Mouse (Mus musculus) midbrain, embryonic 16.5 days (tissue): ENCODE measurements around the gene Igsf8. TPM values are rescaled to one million over a fixed set of nuclear protein-coding genes. Genes with fewer than 3 reads are reported as not detected.

Source experiments
- ATAC-seq: fragments of 200-750 bp; cut with Nextera tagmentation; 2 replicates; pipeline ENCODE4 v1.8.0; 2017; ENCODE audit warnings: moderate TSS enrichment
- H3K27ac ChIP-seq: fragments of 300-500 bp; sonication (generic); 2 replicates; pipeline ENCODE4 v1.5.1; 2014; ENCODE audit warnings: mild to moderate bottlenecking, low read length, mixed read lengths
- H3K27me3 ChIP-seq: fragments of 300-500 bp; sonication (generic); 2 replicates; pipeline ENCODE4 v1.6.1; 2014; ENCODE audit warnings: low read depth, low read length, mixed read lengths; ENCODE audit not compliant: control insufficient read depth, insufficient read depth
- H3K36me3 ChIP-seq: fragments of 300-500 bp; sonication (generic); 2 replicates; pipeline ENCODE4 v1.6.1; 2014; ENCODE audit warnings: mild to moderate bottlenecking, low read length, moderate library complexity, mixed read lengths; ENCODE audit not compliant: control insufficient read depth, insufficient read depth
- H3K4me1 ChIP-seq: fragments of 300-500 bp; sonication (generic); 2 replicates; pipeline ENCODE4 v1.6.1; 2014; ENCODE audit warnings: mild to moderate bottlenecking, low read length, mixed read lengths; ENCODE audit not compliant: control insufficient read depth, insufficient read depth
- H3K4me2 ChIP-seq: fragments of 300-500 bp; sonication (generic); 2 replicates; pipeline ENCODE4 v1.6.1; 2014; ENCODE audit warnings: mild to moderate bottlenecking, low read length, mixed read lengths
- H3K4me3 ChIP-seq: fragments of 300-500 bp; sonication (generic); 2 replicates; pipeline ENCODE4 v1.5.1; 2014; ENCODE audit warnings: low read depth, mild to moderate bottlenecking, low read length, moderate library complexity, mixed read lengths
- H3K9ac ChIP-seq: fragments of 300-500 bp; sonication (generic); 2 replicates; pipeline ENCODE4 v1.6.1; 2014; ENCODE audit warnings: low read depth, low read length, mixed read lengths
- H3K9me3 ChIP-seq: fragments of 300-500 bp; sonication (generic); replicated peaks from 2 replicates; pipeline ENCODE4 v1.6.1; 2014; ENCODE audit warnings: mild to moderate bottlenecking, low read length, mixed read lengths; ENCODE audit not compliant: control insufficient read depth, poor library complexity, severe bottlenecking
- WGBS: fragments of 180-500 bp; shearing (Covaris S2); extraction: QIAGEN DNeasy Blood & Tissue Kit; methylation state at CpG from one replicate; pipeline ENCODE4 v1.1.7; 2014; 5-methylcytosine and 5-hydroxymethylcytosine counted together
- polyA plus RNA-seq: library from polyadenylated mRNA; unstranded; fragments of >200 nt; fragmentation: Nextera tagmentation; extraction: Ambion mirVana; gene quantifications from 2 replicates; pipeline ENCODE4 v1.2.1, GENCODE M21; 2015

Gene Igsf8
- polyA plus RNA-seq, 1 experiment from 2014 or later = 63.9 TPM

DNA sequence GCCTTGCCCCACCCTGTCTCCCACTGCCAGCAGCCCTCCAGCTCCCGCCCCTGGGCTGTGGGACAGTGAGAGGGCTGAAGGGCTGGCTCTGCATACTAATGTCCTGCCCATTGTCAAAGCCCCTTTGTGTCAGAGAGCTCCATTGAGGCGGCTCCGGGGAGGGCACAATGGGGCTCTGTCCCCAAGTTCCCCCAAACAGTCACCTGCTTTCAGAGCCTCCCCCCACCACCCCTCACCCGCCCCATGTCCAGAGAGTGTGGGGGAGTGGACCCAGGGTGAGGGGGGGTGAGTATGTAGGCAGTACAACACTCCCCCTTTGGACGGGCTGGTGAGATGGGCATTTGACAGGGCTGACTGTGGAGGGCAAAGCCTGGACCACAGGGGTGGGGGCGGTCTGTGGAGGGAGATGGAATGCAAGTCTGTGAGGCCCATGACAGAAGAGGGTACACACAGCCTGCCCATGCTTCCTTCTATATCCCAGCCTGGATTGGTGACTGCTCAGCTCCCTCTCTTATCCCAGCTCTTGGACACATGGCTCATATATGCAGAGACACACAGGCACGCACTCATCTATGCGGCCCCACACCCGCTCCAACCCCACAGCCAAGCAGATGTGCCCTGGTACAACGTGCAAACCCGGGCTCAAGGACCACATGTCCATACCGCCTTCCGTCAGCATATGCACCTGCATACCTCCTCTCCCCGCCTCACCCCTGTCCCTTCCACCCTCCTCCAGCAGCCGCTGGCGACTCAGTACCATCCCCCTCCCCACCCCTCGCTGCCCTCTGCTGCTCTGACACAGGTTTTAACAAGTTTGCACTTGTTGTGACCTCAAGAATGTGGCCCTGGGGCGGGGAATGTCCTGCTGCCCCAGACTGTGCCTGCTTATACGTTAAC, 88.7 kb downstream of the Igsf8 start:
- peak; percentile 93 for ATAC-seq
- no peak overlapping the region for H3K4me3 ChIP-seq

GRCm38 (mm10) chr1:172352001-172352400, 90.6 kb downstream of the Igsf8 start:
- no peak overlapping the region for H3K27ac ChIP-seq
- 73% methylated on average over 6 of the region's 6 CpGs for WGBS
- H3K27me3 ChIP-seq = no peaks in the 10 kb centered on the region
- H3K4me1 ChIP-seq = peaks cover 19% of the 10 kb centered on the region
- no peak overlapping the region for H3K9ac ChIP-seq
- H3K4me3 ChIP-seq = no peak overlapping the region
- no peak for ATAC-seq
- H3K4me2 ChIP-seq = no peak overlapping the region
- H3K9me3 ChIP-seq = no peaks in the 10 kb centered on the region
- no peaks in the 10 kb centered on the region for H3K36me3 ChIP-seq

More for the DNA sequence above, 88.7 kb downstream of the Igsf8 start:
- WGBS = 3% methylated on average over 19 of the region's 19 CpGs
- Histone ChIP-seq H3K9me3 (no peaks in the 10 kb centered on the region), H3K27ac (peak overlapping the region; percentile 77), H3K36me3 (no peaks in the 10 kb centered on the region), H3K4me2 (peak overlapping the region; percentile 32), H3K4me1 (peaks cover 11% of the 10 kb centered on the region), H3K9ac (peak overlapping the region; percentile 33; the same call in 1 of the 2 replicates), H3K27me3 (no peaks in the 10 kb centered on the region)

DNA sequence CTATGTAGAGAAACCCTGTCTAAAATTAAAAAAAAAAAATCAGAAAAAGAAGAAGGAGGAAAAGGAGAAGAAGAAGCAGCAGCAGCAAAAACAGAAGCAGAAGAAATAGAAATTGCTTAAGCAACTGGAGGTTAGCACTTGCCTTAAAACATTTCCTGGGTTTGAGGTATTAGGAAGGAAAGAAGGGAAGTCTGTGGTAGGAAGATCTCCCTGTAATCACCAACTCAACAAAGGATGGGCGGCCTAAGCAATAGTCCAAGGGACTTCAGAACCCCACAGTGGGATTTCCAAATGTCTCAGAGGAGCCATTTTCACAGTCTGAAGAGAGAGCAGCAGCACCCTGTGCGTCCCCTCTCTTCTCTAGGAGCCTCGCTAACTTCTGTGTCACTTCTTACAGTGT, 91.0 kb downstream of the Igsf8 start:
- no peak overlapping the region for H3K4me2 ChIP-seq
- H3K4me1 ChIP-seq = peaks cover 19% of the 10 kb centered on the region
- H3K27me3 ChIP-seq = no peaks in the 10 kb centered on the region
- ATAC-seq = no peak
- H3K36me3 ChIP-seq = no peaks in the 10 kb centered on the region
- no peak overlapping the region for H3K27ac ChIP-seq
- no peak overlapping the region for H3K4me3 ChIP-seq
- WGBS = 90% methylated on average over 3 of the region's 3 CpGs
- no peak overlapping the region for H3K9ac ChIP-seq
- H3K9me3 ChIP-seq = no peaks in the 10 kb centered on the region

DNA sequence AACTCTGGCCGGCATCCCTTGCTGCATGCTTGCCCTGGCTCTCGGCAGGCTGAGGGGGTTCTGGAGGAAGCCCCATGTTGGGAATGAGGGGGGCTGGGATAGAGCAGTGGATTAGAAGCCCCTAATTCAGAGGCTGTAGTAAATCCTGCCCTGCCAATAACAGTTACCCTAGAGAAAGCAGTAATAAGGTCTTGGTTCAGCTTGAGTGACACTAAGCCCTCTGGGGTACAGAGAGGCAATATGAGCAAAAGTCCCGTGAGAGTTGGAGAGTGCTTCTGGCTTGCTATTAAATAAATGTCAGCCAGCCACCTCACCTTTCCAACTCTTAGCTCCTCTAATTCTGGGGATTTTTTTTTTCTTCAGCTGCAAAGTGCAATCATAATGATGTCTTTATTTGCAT, 93.9 kb downstream of the Igsf8 start:
- no peaks in the 10 kb centered on the region for H3K36me3 ChIP-seq
- peak; percentile 54 for ATAC-seq
- peak overlapping the region; percentile 64; the same call in 1 of the 2 replicates for H3K27ac ChIP-seq
- no peak overlapping the region for H3K4me2 ChIP-seq
- H3K27me3 ChIP-seq = no peaks in the 10 kb centered on the region
- no peak overlapping the region for H3K4me3 ChIP-seq
- 7% methylated on average over 3 of the region's 3 CpGs for WGBS
- peaks cover 12% of the 10 kb centered on the region for H3K4me1 ChIP-seq
- no peak overlapping the region for H3K9ac ChIP-seq
- no peaks in the 10 kb centered on the region for H3K9me3 ChIP-seq

- Histone ChIP-seq H3K4me1 (peaks cover 9% of the 10 kb centered on the region), H3K9ac (no peak overlapping the region), H3K27me3 (no peaks in the 10 kb centered on the region), H3K4me3 (no peak overlapping the region), H3K4me2 (no peak overlapping the region), H3K36me3 (no peaks in the 10 kb centered on the region), H3K27ac (no peak overlapping the region), H3K9me3 (no peaks in the 10 kb centered on the region)
- WGBS = 12% methylated on average over 1 of the region's 1 CpGs
- no peak for ATAC-seq
Measured at GRCm38 (mm10) chr1:172357550-172357949, 96.1 kb downstream of the Igsf8 start.

GRCm38 (mm10) chr1:172358341-172358740, 96.9 kb downstream of the Igsf8 start:
- ATAC-seq = no peak
- Histone ChIP-seq H3K36me3 (no peaks in the 10 kb centered on the region), H3K4me1 (peaks cover 9% of the 10 kb centered on the region), H3K9ac (no peak overlapping the region), H3K4me3 (no peak overlapping the region), H3K4me2 (no peak overlapping the region), H3K27me3 (no peaks in the 10 kb centered on the region), H3K9me3 (no peaks in the 10 kb centered on the region), H3K27ac (no peak overlapping the region)
- 64% methylated on average over 10 of the region's 10 CpGs for WGBS

DNA sequence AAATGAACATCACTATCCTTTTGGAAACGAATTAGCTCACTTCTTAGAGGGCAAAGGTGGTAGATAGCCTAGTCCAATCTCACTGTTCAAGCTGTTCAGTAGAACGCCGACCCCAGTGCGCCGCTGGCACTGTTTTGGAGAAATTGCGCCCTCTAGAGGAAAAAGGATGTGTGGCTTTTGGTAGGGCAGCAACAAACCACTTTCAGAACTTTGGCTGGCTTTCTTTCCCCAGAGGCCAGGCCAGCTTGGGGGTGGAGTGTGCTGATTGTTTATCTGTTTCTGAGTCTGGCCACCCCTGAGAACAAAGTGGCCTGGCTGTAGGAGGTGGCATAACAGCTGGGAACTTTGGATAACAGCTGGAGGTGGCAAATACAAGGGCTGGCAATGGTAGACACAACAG, 103.2 kb downstream of the Igsf8 start:
- peak; percentile 43; the same call in 1 of the 2 replicates for ATAC-seq
- Histone ChIP-seq H3K27ac (no peak overlapping the region), H3K9me3 (no peaks in the 10 kb centered on the region), H3K4me1 (no peaks in the 10 kb centered on the region), H3K4me2 (no peak overlapping the region), H3K36me3 (no peaks in the 10 kb centered on the region), H3K9ac (no peak overlapping the region), H3K27me3 (no peaks in the 10 kb centered on the region), H3K4me3 (no peak overlapping the region)
- 7% methylated on average over 6 of the region's 6 CpGs for WGBS

GRCm38 (mm10) chr1:172368768-172369418, 107.5 kb downstream of the Igsf8 start:
- no peaks in the 10 kb centered on the region for H3K27me3 ChIP-seq
- no peak overlapping the region for H3K9ac ChIP-seq
- no peaks in the 10 kb centered on the region for H3K4me1 ChIP-seq
- ATAC-seq = peak; percentile 29; the same call in 1 of the 2 replicates
- H3K4me3 ChIP-seq = no peak overlapping the region
- H3K9me3 ChIP-seq = no peaks in the 10 kb centered on the region
- H3K36me3 ChIP-seq = no peaks in the 10 kb centered on the region
- 29% methylated on average over 23 of the region's 23 CpGs for WGBS
- H3K4me2 ChIP-seq = peak overlapping the region; percentile 33
- no peak overlapping the region for H3K27ac ChIP-seq
